ENCODE assay signal across 18 mouse cellular contexts in the genomic region with DNA sequence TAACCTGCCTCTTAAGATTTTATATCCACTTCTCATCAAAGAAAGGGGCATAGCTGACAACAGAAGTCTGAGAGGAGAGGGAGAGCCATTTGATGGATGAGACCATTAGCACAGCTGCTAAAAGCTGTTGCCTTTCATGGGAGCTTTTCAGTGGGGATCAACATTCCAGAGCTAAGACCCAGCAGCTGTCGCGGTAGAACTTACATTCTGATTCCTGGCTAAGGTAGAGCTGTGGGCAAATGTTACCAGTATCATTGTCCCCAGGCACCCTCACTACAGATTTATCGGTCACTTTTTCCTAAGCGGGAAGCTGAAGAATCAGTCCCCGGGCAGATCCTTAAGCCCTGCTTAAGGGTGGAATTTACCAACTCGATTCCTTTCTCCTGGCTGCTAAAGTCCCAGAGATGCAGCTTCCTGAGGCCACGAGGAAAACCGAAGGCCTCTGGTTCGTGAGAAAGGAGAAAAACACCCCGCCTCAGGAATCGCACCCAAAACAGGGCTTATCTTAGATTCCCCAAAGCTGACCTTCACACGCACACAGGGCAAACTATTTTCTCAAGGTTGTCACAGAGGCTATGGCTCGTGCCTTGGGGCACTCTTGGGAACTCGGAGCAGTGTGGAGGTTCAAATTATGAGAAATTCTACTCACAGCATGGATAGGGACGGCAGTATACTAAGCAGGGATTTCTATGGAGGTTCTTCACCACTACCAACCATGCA. TPM values are rescaled to one million over a fixed set of nuclear protein-coding genes. Genes with fewer than 3 reads are reported as not detected.
DNase-seq lines count a peak whose midpoint lies in the region; ATAC-seq and TF ChIP-seq lines count a peak whose summit lies in the region.
"Had no signal": no experiment of that assay in that cellular context is flagged by ENCODE, and none has a peak within 500 bp of the region (broad histone marks: within the 10 kb centered on the region; RNA-seq: fewer than 3 reads in every experiment).

No protein-coding gene starts in this region.

- ATAC-seq in lung, embryonic 14.5 days (ENCODE audit: insufficient read depth): no peak
- ATAC-seq: intestine, embryonic 16.5 days had no signal

- no peak overlapping the region for H3K4me2 ChIP-seq in lung, embryonic 14.5 days
- H3K4me2 ChIP-seq: heart, embryonic 15.5 days; hindbrain, embryonic 13.5 days; liver, embryonic 13.5 days had no signal

- H3K27ac ChIP-seq in lung, embryonic 14.5 days (ENCODE audit: low read depth): no peak overlapping the region
- H3K27ac ChIP-seq: heart, embryonic 15.5 days; hindbrain, embryonic 13.5 days; liver, embryonic 13.5 days had no signal

- no peak overlapping the region for H3K9ac ChIP-seq in lung, embryonic 14.5 days
- H3K9ac ChIP-seq: heart, embryonic 15.5 days; hindbrain, embryonic 13.5 days; liver, embryonic 13.5 days had no signal

- intact Hi-C loops in left cerebral cortex, postnatal 25 days (cut with DNase I): no loop called here

- no peak overlapping the region for H3K4me3 ChIP-seq in lung, embryonic 14.5 days (ENCODE audit: low read depth, low read length)
- H3K4me3 ChIP-seq: heart, embryonic 15.5 days; hindbrain, embryonic 13.5 days; liver, embryonic 13.5 days; megakaryocyte, embryonic 14.5 days had no signal

- H3K9me3 ChIP-seq in lung, embryonic 14.5 days (ENCODE audit: low read depth, low read length): no peaks in the 10 kb centered on the region
- H3K9me3 ChIP-seq: heart, embryonic 15.5 days; hindbrain, embryonic 13.5 days; liver, embryonic 13.5 days; megakaryocyte, embryonic 14.5 days had no signal

- no peaks in the 10 kb centered on the region for H3K36me3 ChIP-seq in lung, embryonic 14.5 days (ENCODE audit: insufficient read depth)
- H3K36me3 ChIP-seq: heart, embryonic 15.5 days; hindbrain, embryonic 13.5 days; liver, embryonic 13.5 days had no signal

- H3K4me1 ChIP-seq in lung, embryonic 14.5 days (ENCODE audit: insufficient read depth): no peaks in the 10 kb centered on the region
- H3K4me1 ChIP-seq: heart, embryonic 15.5 days; liver, embryonic 13.5 days; megakaryocyte, embryonic 14.5 days had no signal

- 27% methylated on average over 15 of the region's 15 CpGs for WGBS in lung, embryonic 14.5 days

- H3K27me3 ChIP-seq in lung, embryonic 14.5 days (ENCODE audit: insufficient read depth, low read length): no peaks in the 10 kb centered on the region
- H3K27me3 ChIP-seq: heart, embryonic 15.5 days; hindbrain, embryonic 13.5 days; liver, embryonic 13.5 days; megakaryocyte, embryonic 14.5 days had no signal

- no peak for TF ChIP-seq CTCF in lung, embryonic 14.5 days (IDR thresholded peaks at IDR 0.05; ENCODE audit: low read depth)

- DNase-seq in adrenal gland, adult (ENCODE audit: inconsistent age in 2 of 2, low spot score in 1 of 2): peak; percentile 6 to 53
- no peak for DNase-seq in adrenal gland, postnatal 25 days
- peak; percentile 6 for DNase-seq in lung, embryonic 14.5 days
- no peak for DNase-seq in lung, adult 18-20 months
- DNase-seq in embryo, embryonic 9.5 days (ENCODE audit: extremely low spot score): peak; percentile 9
- DNase-seq in mesoderm, embryonic 11.5 days (ENCODE audit: low read depth, low spot score): peak; percentile 58
- DNase-seq in left cerebral cortex, postnatal 25 days (ENCODE audit: low spot score in 2 of 2): no peak
- no peak for DNase-seq in thymus, postnatal 25 days
- DNase-seq: cerebellum, adult 11-12 months; kidney, postnatal 14 days; layer of hippocampus, adult 9-11 months; liver, embryonic 13.5 days; lung, postnatal 10 days; thymus, postnatal 36 days had no signal

RNA-seq across cellular contexts. Expression of a gene that starts 7.6 kb away (rescaled TPM):
- not detected in 2 replicates for total RNA-seq in adrenal gland, postnatal 25 days (2021)
- 0.11 and 0.34 TPM in 2 replicates for polyA plus RNA-seq in lung, embryonic 14.5 days (2014; fragmentation: Nextera tagmentation; extraction: Ambion mirVana)
- under 1 TPM; 0.16 to 0.23 TPM for total RNA-seq in left cerebral cortex, postnatal 25 days (2021)
- polyA plus RNA-seq: intestine, embryonic 16.5 days; liver, embryonic 13.5 days had no signal

RNA-seq across cellular contexts. Expression of a gene that starts 37.0 kb away (rescaled TPM):
- not detected in 2 replicates for total RNA-seq in adrenal gland, postnatal 25 days (2021)
- polyA plus RNA-seq in lung, embryonic 14.5 days (2014; fragmentation: Nextera tagmentation; extraction: Ambion mirVana): 0.22 and 0.28 TPM in 2 replicates
- total RNA-seq in left cerebral cortex, postnatal 25 days (2021): under 1 TPM; 0.44 to 0.48 TPM

Comparison
In these comparisons a context has a peak if more than half of its experiments do, and no peak if none do; other contexts are left out.
1. DNase-seq: peak in adrenal gland, adult (2 of 2), lung, embryonic 14.5 days (single experiment), embryo, embryonic 9.5 days (single experiment) and mesoderm, embryonic 11.5 days (single experiment); none in adrenal gland, postnatal 25 days (single experiment), lung, adult 18-20 months (0 of 2), left cerebral cortex, postnatal 25 days (0 of 2) and thymus, postnatal 25 days (single experiment).